Mouse (Mus musculus) CH12.LX (cell line): ENCODE results near the gene Irs3.

Source experiments
- CTCF ChIP-seq, 2 experiments: IDR thresholded peaks in 1 of 2; conservative IDR thresholded peaks in 1 of 2; 2 replicates each; pipeline ENCODE4 v1.5.1; 2011 to 2012; ENCODE audit warnings: low read depth in 2 of 2, low read length in 2 of 2, improper control_type of control experiment in 1 of 2, inconsistent platforms in 1 of 2, mild to moderate bottlenecking in 1 of 2, moderate library complexity in 1 of 2
- MAX ChIP-seq: IDR thresholded peaks from 2 replicates; pipeline ENCODE4 v1.6.1; 2011; ENCODE audit warnings: low read length, improper control_type of control experiment
- RCOR1 ChIP-seq: conservative IDR thresholded peaks from 2 replicates; pipeline ENCODE4 v1.6.1; 2012; ENCODE audit warnings: low read depth, mild to moderate bottlenecking, inconsistent platforms, low read length, improper control_type of control experiment
- ZMIZ1 ChIP-seq: IDR thresholded peaks from 2 replicates; pipeline ENCODE4 v1.6.1; 2012; ENCODE audit warnings: low read depth, mild to moderate bottlenecking, inconsistent platforms, low read length, improper control_type of control experiment

GRCm38 (mm10) chr5:137683388-137684293, 38.1 kb upstream of the Irs3 start:
- TF ChIP-seq ZMIZ1 = no peak
- no peak for TF ChIP-seq MAX
- no peak for TF ChIP-seq RCOR1
- TF ChIP-seq CTCF (conservative IDR thresholded peaks at IDR 0.05 in 1 of 2, IDR thresholded peaks at IDR 0.05 in 1 of 2; ENCODE audit: low read depth in 2 of 2, low read length in 2 of 2) = no peak
